Mouse (Mus musculus): ENCODE results near the gene Sgsm1. TPM values are rescaled to one million over a fixed set of nuclear protein-coding genes. Genes with fewer than 3 reads are reported as not detected.

The Sgsm1 gene
- polyA plus RNA-seq, 1 experiment, result 11.7 TPM

DNA sequence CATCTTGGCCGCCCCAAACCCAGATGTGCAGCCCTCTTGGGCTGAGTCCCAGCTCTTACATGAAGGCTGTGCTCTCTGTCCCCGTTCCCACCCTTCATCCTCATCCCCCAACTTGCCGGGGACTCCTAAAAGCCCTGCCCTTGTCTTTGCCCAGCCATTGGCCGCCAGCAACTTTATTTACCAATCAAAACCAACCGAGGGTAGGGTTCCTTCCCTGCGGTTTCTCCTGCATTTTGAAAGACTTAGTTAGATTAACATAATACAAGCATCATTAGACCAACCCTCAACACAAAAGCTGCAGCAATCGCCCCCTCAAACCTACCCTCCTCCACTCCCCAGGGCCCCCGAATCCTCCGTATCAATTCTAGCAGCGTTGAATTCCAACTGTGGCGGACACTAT, 35.2 kb upstream of the Sgsm1 start:
- Histone ChIP-seq H3K4me3 (ENCODE audit: low read depth, low read length) (peak overlapping the region; percentile 80), H3K36me3 (ENCODE audit: control insufficient read depth, insufficient read depth, low read length, poor library complexity, severe bottlenecking) (no peaks in the 10 kb centered on the region), H3K27me3 (ENCODE audit: control insufficient read depth, insufficient read depth, low read length, poor library complexity, severe bottlenecking) (no peaks in the 10 kb centered on the region), H3K4me1 (ENCODE audit: control insufficient read depth, insufficient read depth, low read length) (peaks cover 12% of the 10 kb centered on the region), H3K9me3 (replicated peaks; ENCODE audit: control insufficient read depth, insufficient read depth, low read length, poor library complexity, severe bottlenecking) (no peaks in the 10 kb centered on the region), H3K27ac (ENCODE audit: insufficient read depth, low read length) (peak overlapping the region; percentile 88), H3K9ac (ENCODE audit: low read depth, poor library complexity, severe bottlenecking) (peak overlapping the region; percentile 39)
- no peak for TF ChIP-seq CTCF (IDR thresholded peaks at IDR 0.05; ENCODE audit: low read depth, low read length)
- TF ChIP-seq POLR2A (IDR thresholded peaks at IDR 0.05; ENCODE audit: insufficient read depth, low read length), result no peak
- TF ChIP-seq EP300 (IDR thresholded peaks at IDR 0.05; ENCODE audit: insufficient read depth, low read depth, low read length), result no peak

DNA sequence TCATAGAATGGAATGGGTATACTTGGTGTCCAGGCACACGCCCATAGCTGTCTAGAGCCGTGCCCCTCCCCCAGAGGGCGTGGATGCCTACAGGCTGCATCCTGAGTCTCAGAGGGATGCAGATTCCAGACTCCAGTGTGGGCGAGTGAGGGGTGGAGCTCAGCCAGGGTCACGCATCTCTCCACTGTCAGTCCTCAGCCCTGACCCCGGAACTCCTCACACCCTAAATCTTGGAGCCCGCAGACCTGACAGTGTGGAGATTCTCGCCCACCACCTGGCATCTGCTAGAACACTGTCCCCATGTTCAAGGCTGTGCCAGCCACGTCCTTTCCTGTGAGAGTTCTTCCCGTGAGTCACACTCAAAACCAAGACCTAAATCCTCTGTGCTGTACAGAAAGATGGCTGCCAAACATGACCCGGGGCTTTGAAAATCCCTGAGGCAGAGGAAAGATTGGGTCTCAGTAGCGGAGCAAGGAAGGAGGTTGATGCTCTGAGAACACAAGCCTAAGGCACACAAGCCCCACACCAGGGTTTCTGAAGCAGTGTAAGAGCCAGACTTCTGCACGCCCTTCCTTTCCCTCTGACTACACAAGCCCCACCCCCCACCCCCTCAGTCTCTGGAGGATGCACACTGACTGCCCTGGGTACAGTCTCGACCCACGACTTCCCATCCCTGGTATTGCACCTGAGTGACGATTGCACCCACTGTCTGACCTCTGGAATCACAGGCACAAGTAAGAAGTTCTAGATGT, 34.2 kb upstream of the Sgsm1 start:
- no peaks in the 10 kb centered on the region for H3K9me3 ChIP-seq (replicated peaks; ENCODE audit: control insufficient read depth, insufficient read depth, low read length, poor library complexity, severe bottlenecking)
- H3K27me3 ChIP-seq (ENCODE audit: control insufficient read depth, insufficient read depth, low read length, poor library complexity, severe bottlenecking), result no peaks in the 10 kb centered on the region
- TF ChIP-seq CTCF (IDR thresholded peaks at IDR 0.05; ENCODE audit: low read depth, low read length) (no peak), EP300 (IDR thresholded peaks at IDR 0.05; ENCODE audit: insufficient read depth, low read depth, low read length) (peak; percentile 92), POLR2A (IDR thresholded peaks at IDR 0.05; ENCODE audit: insufficient read depth, low read length) (no peak)
- peak overlapping the region; percentile 40 for H3K4me3 ChIP-seq (ENCODE audit: low read depth, low read length)
- no peaks in the 10 kb centered on the region for H3K36me3 ChIP-seq (ENCODE audit: control insufficient read depth, insufficient read depth, low read length, poor library complexity, severe bottlenecking)
- peak overlapping the region; percentile 68 for H3K27ac ChIP-seq (ENCODE audit: insufficient read depth, low read length)
- peak overlapping the region; percentile 39; the same call in 1 of the 2 replicates for H3K9ac ChIP-seq (ENCODE audit: low read depth, poor library complexity, severe bottlenecking)
- H3K4me1 ChIP-seq (ENCODE audit: control insufficient read depth, insufficient read depth, low read length), result peaks cover 12% of the 10 kb centered on the region

DNA sequence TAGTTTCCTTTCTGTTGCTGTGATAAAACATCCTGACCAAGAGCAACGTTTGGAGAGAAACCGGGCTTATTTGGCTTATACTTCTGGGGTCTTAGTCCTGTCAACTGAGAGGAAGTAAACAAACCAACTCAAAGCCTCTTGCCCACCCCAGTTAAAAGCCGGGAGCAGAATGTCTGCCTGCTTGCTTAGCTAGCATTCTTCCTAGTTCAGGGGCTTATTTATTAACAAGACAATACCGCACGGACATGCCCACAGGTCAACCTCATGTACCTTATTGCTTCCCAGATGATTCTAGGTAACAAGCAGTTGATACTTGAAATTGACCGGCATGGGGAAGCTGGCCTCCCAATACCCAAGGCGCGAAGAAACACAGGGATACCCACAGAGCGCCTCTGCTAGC, 25.7 kb upstream of the Sgsm1 start:
- no peaks in the 10 kb centered on the region for H3K9me3 ChIP-seq (replicated peaks; ENCODE audit: control insufficient read depth, insufficient read depth, low read length, poor library complexity, severe bottlenecking)
- H3K9ac ChIP-seq (ENCODE audit: low read depth, poor library complexity, severe bottlenecking), result no peak overlapping the region
- H3K4me3 ChIP-seq (ENCODE audit: low read depth, low read length), result no peak overlapping the region; the same call in 1 of the 2 replicates
- no peaks in the 10 kb centered on the region for H3K36me3 ChIP-seq (ENCODE audit: control insufficient read depth, insufficient read depth, low read length, poor library complexity, severe bottlenecking)
- no peak for TF ChIP-seq EP300 (IDR thresholded peaks at IDR 0.05; ENCODE audit: insufficient read depth, low read depth, low read length)
- TF ChIP-seq CTCF (IDR thresholded peaks at IDR 0.05; ENCODE audit: low read depth, low read length), result no peak
- no peak for TF ChIP-seq POLR2A (IDR thresholded peaks at IDR 0.05; ENCODE audit: insufficient read depth, low read length)
- no peak overlapping the region for H3K27ac ChIP-seq (ENCODE audit: insufficient read depth, low read length)
- peaks cover 9% of the 10 kb centered on the region for H3K4me1 ChIP-seq (ENCODE audit: control insufficient read depth, insufficient read depth, low read length)
- no peaks in the 10 kb centered on the region for H3K27me3 ChIP-seq (ENCODE audit: control insufficient read depth, insufficient read depth, low read length, poor library complexity, severe bottlenecking)

DNA sequence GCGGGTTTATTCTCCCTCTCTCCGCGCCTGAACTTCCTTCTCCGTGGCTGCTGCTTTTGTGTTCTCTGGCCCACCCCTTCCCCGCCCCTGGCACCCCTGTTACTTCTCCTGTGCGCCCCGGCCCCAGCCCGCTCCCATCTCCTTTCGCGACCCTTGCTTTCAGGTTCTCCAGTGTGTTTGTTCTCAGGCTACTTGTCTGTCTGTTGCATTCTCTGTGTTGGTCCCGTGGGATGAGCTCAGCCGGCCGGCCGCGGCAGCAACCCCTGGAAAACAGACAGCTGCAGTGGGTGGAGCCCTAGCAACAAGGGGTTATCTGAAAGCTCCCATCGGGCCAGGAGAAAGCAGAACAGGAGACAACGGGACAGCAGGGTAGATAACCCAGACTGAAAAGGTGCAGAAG, 25.1 kb upstream of the Sgsm1 start:
- peak overlapping the region; percentile 52 for H3K4me3 ChIP-seq (ENCODE audit: low read depth, low read length)
- H3K27me3 ChIP-seq (ENCODE audit: control insufficient read depth, insufficient read depth, low read length, poor library complexity, severe bottlenecking), result no peaks in the 10 kb centered on the region
- H3K9ac ChIP-seq (ENCODE audit: low read depth, poor library complexity, severe bottlenecking), result peak overlapping the region; percentile 48
- H3K4me1 ChIP-seq (ENCODE audit: control insufficient read depth, insufficient read depth, low read length), result peaks cover 8% of the 10 kb centered on the region
- TF ChIP-seq POLR2A (IDR thresholded peaks at IDR 0.05; ENCODE audit: insufficient read depth, low read length) (no peak), CTCF (IDR thresholded peaks at IDR 0.05; ENCODE audit: low read depth, low read length) (no peak), EP300 (IDR thresholded peaks at IDR 0.05; ENCODE audit: insufficient read depth, low read depth, low read length) (no peak)
- no peaks in the 10 kb centered on the region for H3K9me3 ChIP-seq (replicated peaks; ENCODE audit: control insufficient read depth, insufficient read depth, low read length, poor library complexity, severe bottlenecking)
- H3K27ac ChIP-seq (ENCODE audit: insufficient read depth, low read length), result no peak overlapping the region
- H3K36me3 ChIP-seq (ENCODE audit: control insufficient read depth, insufficient read depth, low read length, poor library complexity, severe bottlenecking), result no peaks in the 10 kb centered on the region

DNA sequence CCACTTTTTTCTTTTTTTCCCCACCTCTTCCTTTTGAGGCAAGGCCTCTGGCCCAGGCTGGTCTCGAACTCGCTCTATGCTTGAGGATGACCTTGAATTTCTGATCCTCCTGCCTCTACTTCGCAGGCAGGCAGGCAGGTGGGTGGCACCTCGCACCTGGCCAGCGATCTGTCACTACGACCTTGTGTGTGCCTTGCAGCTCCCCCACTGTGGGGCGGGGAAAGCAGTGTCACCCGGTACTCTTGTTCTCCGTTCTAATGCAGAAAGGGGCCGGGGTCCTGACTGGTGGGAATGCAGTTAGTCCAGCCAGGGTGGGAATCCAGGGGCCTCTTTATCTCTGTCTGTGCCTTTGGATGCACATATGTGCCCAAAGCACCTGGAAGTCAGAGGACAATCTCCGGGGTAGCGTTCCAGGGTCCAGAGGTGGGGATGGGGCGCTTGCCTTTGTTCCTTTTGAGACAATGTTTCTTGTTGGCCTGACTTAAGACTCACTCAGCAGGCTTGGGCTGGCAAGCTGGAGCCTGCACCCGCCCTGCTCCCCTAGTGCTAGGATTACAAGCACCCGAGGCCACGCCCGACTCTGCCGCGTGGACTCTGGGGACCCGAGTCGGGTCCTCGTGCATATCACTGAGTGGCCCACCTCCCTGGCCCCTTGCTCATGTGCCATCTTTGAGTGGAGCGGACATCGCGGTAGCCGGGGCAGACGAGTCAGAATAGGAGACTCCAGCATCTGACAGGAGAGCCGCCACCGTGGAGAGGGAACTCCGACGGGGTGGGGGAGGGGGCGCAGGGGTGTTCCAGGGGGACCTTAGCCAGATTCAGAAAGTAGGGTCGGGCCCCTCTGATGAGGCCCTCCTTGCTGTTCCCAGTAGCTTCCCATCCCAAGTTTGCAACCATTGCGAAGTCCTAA, 24.3 kb upstream of the Sgsm1 start:
- H3K4me3 ChIP-seq (ENCODE audit: low read depth, low read length), result peak overlapping the region; percentile 52
- no peaks in the 10 kb centered on the region for H3K36me3 ChIP-seq (ENCODE audit: control insufficient read depth, insufficient read depth, low read length, poor library complexity, severe bottlenecking)
- peaks cover 8% of the 10 kb centered on the region for H3K4me1 ChIP-seq (ENCODE audit: control insufficient read depth, insufficient read depth, low read length)
- peak overlapping the region; percentile 48 for H3K9ac ChIP-seq (ENCODE audit: low read depth, poor library complexity, severe bottlenecking)
- TF ChIP-seq CTCF (IDR thresholded peaks at IDR 0.05; ENCODE audit: low read depth, low read length) (no peak), POLR2A (IDR thresholded peaks at IDR 0.05; ENCODE audit: insufficient read depth, low read length) (no peak), EP300 (IDR thresholded peaks at IDR 0.05; ENCODE audit: insufficient read depth, low read depth, low read length) (peak; percentile 97)
- H3K9me3 ChIP-seq (replicated peaks; ENCODE audit: control insufficient read depth, insufficient read depth, low read length, poor library complexity, severe bottlenecking), result no peaks in the 10 kb centered on the region
- peak overlapping the region; percentile 39 for H3K27ac ChIP-seq (ENCODE audit: insufficient read depth, low read length)
- H3K27me3 ChIP-seq (ENCODE audit: control insufficient read depth, insufficient read depth, low read length, poor library complexity, severe bottlenecking), result no peaks in the 10 kb centered on the region

All from ES-Bruce4 (cell line).